Mouse (Mus musculus) liver, adult (tissue): ENCODE measurements around the gene Ttc41.

Experiments used
- GATA4 ChIP-seq: IDR thresholded peaks from 2 replicates; pipeline ENCODE4 v1.6.1; 2014; ENCODE audit warnings: mild to moderate bottlenecking, low read length; ENCODE audit not compliant: insufficient replicate concordance

The Ttc41 gene

GRCm38 (mm10) chr10:86755816-86756502 lies 50.3 kb downstream of the Ttc41 start:
- TF ChIP-seq GATA4, result no peak

GRCm38 (mm10) chr10:86757724-86758123 lies 52.1 kb downstream of the Ttc41 start:
- TF ChIP-seq GATA4, result no peak

GRCm38 (mm10) chr10:86758211-86758610 lies 52.6 kb downstream of the Ttc41 start:
- TF ChIP-seq GATA4, result no peak

- no peak for TF ChIP-seq GATA4
These were observed 55.6 kb downstream of the Ttc41 start for GRCm38 (mm10) chr10:86761236-86761635.

GRCm38 (mm10) chr10:86761722-86762383 lies 56.2 kb downstream of the Ttc41 start:
- no peak for TF ChIP-seq GATA4

GRCm38 (mm10) chr10:86762384-86762730 lies 56.7 kb downstream of the Ttc41 start:
- TF ChIP-seq GATA4, result no peak

- no peak for TF ChIP-seq GATA4
These were observed 58.1 kb downstream of the Ttc41 start, which contains the start of gene Gm49358 for GRCm38 (mm10) chr10:86763672-86764071. Gm49358 (plus strand) TSS chr10:86763972.

- TF ChIP-seq GATA4, result no peak
These were observed 59.8 kb downstream of the Ttc41 start for GRCm38 (mm10) chr10:86765344-86765966.

GRCm38 (mm10) chr10:86769216-86769615 lies 63.6 kb downstream of the Ttc41 start:
- no peak for TF ChIP-seq GATA4

- TF ChIP-seq GATA4, result no peak
These were observed 64.2 kb downstream of the Ttc41 start for GRCm38 (mm10) chr10:86769797-86770196.

- TF ChIP-seq GATA4, result no peak
These were observed 66.1 kb downstream of the Ttc41 start for GRCm38 (mm10) chr10:86771701-86772100.

- TF ChIP-seq GATA4, result no peak
These were observed 66.6 kb downstream of the Ttc41 start for GRCm38 (mm10) chr10:86772231-86772631.

GRCm38 (mm10) chr10:86773360-86773759 lies 67.7 kb downstream of the Ttc41 start:
- no peak for TF ChIP-seq GATA4

- no peak for TF ChIP-seq GATA4
These were observed 70.7 kb downstream of the Ttc41 start for GRCm38 (mm10) chr10:86776281-86776680.

- TF ChIP-seq GATA4, result no peak
These were observed 72.2 kb downstream of the Ttc41 start for GRCm38 (mm10) chr10:86777614-86778319.
